Mouse (Mus musculus) thymus, adult 2 months (tissue): Measurements from ENCODE around the gene Cyp2w1.

Experiments
- CTCF ChIP-seq: fragments of 200-500 bp; IDR thresholded peaks from 2 replicates; pipeline ENCODE4 v1.5.1; 2012; ENCODE audit warnings: mild to moderate bottlenecking, control low read depth, low read length, moderate library complexity, borderline replicate concordance; ENCODE audit not compliant: control insufficient read depth, poor library complexity, insufficient read depth; ENCODE audit errors: extremely low read depth
- POLR2A ChIP-seq: fragments of 200-500 bp; IDR thresholded peaks from 2 replicates; pipeline ENCODE4 v1.6.1; 2012; ENCODE audit warnings: mild to moderate bottlenecking, low read length, control low read depth, moderate library complexity; ENCODE audit not compliant: control insufficient read depth, poor library complexity, insufficient read depth; ENCODE audit errors: extremely low read depth

DNA sequence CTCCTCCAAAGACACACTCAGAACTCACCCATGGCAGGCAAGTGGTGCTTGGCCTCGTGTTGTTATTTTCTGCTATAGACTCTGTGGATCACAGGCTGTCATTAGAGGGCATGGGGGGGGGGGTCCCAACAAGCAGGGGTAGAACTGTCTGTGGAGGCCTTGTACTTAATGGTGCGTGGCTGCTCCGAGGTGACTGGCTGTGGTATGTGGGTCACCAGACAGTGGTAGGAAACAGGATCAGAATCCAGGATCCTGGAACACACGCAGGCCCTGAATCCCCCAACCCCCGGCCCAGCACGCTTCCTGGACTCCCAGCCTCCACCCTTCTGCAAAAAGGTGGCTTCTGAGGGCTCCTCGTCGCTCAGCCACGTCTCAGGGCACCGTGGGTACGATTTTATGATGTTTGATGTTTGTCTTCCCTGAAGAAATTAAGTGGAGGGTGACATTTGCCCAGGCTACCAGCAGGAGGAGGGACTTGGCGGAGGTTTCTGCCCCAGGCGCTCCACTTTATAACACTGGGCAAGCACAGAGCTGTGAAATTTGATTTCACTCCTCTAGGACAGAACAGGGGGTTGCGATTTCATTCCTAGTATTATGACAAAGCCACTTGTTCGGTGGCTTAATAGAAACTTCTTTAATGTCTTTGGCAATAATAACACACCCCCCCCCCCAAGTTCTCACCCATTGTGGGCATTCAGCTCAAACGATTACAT lies 19.0 kb upstream of the Cyp2w1 start:
- TF ChIP-seq CTCF (no peak), POLR2A (no peak)
